Mouse (Mus musculus) right cerebral cortex, postnatal 14 days (tissue): ENCODE results near the gene Ptgr2.
A peak's percentile ranks its signal among the peaks of the same experiment; 100 is the strongest.
"Not testable (repeated sequence)": the region's sequence is repeated elsewhere in the genome, so short reads cannot be mapped to it uniquely, and the experiment has no call there.

ENCODE experiments used
- DNase-seq: peaks from one replicate; pipeline ENCODE4 v3.0.0; 2022

The Ptgr2 gene

DNA sequence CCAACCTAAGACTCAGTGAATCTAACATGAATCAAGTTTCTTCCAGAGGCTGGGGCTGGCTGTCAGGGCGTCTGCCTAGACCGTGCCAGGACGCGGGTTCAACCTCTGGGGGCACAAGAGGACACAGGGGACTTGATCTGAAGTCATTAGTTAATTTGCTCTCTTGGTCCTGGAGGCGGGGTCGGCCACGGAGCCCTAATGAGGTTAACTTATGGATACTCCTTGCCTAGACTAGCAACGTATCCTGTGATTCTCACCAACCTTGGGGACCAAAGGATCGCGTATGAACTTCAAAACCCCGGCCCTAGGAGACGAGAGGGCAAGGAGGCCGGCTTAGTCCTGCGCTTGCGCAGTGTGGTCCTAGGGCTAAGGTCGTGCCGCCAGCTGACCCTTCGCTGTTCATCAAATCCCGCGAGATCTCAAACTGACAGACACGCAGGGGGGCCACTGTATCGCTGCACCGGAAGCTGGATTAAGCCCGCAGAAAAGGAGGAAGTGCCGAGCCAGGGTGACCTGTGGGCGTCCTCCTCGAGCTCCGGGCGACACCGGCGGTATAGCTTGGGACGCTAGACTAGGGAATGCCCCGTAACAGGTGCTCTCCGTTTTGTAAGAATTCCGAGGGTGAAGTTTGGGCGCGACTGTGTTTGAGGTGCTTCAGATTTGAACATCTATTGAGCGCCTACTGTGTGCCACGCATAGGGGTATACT lies at the start of gene Ptgr2:
Gene Ptgr2 (plus strand): TSS at position 348 of the 708 bp plus-strand sequence.
- peak; percentile 90 for DNase-seq

DNA sequence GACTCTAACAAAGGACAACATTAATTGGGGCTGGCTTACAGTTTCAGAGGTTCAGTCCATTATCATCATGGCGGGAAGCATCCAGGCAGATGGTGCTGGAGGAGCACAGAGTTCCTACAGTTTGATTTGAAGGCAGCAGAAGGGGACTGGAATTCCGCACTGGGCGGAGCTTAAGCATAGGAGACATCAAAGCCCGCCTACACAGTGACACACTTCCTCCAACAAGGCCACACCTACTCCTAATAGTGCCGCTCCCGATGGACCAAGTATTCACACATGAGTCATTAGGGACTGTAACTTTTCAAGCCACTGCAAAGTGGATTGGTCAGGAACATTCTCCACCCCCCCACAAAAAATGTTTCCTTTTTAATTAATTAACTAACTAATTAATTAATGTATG lies 49.5 kb upstream of the Ptgr2 start:
- DNase-seq: no peak

DNA sequence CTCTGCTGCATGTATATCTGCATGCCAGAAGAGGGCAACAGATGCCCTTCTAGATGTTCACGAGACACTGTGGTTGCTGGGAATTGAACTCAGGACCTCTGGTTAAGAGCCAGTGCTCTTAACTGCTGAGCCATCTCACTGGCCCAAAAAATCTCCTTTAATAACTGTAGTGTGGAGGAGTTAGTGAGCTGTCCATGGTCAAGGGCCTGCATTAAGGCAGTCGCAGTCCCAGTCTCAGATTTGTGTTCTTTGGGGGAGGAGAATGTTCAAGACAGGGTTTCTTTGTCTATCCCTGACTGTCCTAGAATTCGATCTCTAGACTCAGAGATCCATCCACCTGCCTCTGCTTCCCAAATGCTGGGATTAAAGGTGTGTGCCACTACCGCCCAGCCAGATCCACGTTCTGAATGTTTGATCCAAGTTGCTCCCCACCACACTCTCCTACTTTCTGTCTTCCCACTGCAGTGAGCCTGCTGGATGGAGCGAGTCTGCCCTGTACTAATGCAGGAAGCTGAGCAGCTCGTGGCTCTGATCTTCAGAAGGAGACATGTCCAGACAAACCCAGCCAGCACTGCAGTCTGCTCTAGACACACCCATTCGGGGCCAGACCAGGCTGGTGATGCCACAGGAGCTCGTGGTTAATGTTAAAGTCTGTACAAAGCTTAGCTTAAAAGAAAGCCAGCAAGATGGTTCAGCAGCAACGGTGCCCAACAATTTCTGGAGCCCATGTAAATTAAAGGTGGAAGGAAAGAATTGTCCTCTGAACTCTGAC lies 48.9 kb upstream of the Ptgr2 start:
- DNase-seq: no peak

DNA sequence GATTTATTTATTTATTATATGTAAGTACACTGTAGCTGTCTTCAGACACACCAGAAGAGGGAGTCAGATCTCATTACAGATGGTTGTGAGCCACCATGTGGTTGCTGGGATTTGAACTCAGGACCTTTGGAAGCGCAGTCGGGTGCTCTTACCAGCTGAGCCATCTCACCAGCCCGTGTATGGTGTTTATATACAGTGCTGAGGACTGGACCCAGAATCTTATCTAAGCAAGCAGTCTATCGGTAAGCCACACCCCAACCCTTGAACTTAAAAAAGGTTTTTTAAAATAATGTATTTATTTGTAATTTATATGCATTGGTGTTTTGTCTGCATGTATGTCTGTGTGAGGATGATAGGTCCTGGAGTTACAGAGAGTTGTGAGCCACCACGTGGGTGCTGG lies 48.0 kb upstream of the Ptgr2 start:
- DNase-seq: not testable (repeated sequence)

DNA sequence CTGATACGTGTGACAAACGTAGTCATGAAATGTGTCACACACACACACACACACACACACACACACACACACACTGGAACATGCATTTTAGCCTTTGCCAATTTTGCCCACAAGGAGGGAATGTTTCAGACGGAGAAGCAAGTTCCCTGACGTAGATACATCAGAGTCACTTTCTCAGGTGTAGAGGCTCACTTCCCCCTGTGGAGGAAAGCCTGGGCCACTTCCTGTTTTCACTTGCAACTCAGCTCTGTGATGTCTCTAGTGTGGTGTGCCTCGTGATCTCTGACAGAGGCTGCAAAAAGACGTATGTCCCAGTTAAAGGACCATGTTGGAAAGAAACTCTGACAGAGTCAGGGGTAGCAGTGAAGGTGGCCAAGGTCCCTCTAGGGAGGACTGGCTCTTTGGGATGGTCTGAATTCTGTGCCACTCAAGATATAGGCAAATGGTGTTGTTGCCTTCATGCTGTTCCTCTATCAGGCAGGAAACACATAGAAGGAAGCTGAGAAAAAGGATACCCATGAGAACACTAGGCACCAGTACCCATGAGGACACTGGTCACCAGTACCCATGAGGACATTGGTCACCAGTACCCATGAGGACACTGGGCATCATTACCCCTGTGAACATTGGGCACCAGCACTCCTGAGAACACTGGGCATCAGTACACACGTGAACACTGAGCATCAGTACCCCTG lies 41.8 kb upstream of the Ptgr2 start:
- no peak for DNase-seq

DNA sequence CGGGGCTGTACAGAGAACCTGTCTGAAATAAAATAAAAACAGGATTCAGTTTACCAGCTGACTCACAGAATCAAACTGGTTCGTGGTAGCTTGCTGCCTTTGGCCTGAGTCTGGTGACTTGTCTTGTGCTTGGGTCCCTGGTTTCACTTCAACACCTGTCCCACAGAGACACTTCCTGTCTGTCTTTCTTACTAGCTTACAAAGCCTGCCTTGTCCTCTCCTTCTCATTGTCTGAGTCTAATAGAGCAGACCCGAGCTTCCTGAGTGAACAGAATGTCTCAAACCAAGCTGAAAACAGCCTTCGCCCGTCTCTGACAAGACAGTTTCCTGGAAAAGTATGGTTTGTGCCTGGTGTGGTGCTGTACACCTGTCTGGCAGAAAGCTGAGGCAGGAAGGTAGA lies 39.3 kb upstream of the Ptgr2 start:
- no peak for DNase-seq

DNA sequence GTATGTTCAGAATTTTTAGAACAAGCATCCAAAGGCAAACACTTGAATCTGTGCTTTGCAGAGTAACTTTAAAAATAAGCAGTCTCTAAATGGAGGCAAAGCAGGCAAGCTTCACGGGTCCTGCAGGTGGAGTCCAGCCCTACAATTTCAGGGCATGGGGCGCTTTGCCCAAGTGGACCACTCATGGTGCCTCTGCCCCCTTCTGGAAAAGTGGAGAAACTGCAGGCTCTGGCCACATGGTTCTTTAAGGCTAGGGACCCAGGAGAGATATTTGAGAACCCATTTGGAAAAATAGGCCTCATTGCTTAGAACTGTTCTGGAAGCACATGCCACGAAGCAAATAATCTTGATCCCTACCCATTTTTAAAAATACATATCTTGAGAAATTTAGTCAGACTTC lies 35.8 kb upstream of the Ptgr2 start:
- peak; percentile 49 for DNase-seq

DNA sequence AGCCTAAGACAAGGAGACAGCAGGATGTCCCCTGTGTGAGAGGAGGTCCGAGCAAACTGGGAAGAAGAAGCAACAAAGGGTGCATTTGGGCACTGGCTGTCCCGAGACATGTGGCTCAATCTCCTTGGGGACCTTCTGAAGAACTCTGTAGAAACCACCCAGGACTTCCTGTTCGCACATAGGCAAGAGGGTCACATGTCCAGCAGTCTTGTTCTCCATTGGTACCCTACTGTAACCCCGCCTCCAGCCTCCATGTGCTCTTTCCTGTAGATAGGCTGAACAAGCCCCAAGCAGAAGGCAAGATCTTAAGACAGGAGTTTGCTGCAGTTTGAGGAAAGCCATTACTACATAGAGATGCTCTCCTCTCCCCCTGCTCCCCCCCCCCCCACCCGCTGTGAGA lies 32.2 kb upstream of the Ptgr2 start:
- DNase-seq: no peak

DNA sequence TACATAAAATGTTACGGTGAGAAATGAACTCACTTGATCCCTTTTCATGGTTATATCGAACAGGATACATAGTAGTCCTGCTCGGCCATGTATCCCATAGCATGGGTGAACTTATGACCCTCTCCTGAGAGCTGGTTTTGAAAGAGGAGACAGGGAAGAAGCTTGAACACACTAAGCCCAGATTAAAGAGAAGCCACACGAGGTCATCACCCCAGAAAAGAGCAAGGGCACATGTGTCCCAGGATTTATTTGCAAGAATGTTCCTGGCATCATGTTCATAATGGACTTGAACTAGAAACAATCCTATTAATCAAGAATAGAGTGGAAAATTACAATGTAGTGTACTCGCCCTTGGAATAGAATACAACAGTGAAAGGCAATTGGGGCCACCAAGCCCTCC lies 30.1 kb upstream of the Ptgr2 start:
- DNase-seq: no peak

DNA sequence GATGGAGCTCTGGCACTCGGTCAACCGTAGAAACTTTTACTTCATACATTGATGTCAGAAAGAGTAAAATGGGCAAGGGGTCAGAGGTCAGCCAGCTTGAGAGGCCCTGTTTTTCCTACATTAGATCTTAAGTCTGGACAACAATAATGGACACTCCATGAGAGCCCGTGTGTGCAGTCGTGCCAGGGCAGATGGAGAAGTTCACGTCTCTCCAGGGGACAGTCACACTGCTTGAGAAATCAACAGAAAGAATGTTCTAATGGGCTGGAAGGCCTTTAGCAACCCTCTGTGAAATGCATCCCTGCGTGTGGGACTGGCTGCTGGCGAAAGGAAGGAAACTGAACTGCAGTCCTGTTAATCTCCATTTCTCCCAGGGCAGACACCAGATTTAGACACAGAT lies 24.7 kb upstream of the Ptgr2 start:
- no peak for DNase-seq

DNA sequence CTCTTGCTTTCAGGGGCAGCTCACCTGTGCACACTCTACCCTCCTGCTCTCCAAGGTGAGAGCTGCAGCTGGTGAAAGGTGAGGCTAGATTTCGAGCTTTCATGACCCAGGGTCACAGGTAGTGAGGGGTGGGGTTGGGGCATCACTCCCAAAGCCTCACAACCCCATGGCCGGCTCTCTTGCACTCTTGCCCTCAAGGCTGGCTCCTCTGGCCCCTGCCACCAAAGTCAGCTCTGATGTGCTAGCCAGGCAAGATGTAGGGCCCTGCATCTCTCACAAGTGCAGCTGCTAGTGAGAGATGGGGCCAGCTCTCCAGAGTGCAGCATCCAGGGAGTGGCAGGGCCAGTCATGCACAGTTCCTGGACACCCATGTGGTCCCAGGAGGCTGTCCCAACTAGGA lies 17.8 kb upstream of the Ptgr2 start:
- DNase-seq: no peak

DNA sequence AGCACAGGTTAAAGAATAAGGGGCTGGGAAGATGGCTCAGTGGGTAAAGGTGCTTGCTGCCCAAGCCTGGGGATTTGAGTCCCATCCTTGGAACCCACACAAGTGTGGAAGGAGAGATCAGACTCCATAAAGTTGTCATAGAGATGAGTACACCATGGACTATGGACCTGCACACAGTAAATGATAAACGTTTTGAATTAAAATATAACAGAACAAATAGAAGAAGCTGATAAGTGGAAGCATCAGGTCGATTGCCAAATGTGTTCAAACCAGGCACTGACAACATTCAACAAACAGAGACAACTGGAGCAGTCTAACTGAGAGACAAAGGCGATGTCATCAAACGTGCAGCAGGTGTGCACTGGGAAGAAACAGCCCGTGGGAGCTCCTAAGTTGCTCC lies 11.7 kb upstream of the Ptgr2 start:
- DNase-seq: no peak

DNA sequence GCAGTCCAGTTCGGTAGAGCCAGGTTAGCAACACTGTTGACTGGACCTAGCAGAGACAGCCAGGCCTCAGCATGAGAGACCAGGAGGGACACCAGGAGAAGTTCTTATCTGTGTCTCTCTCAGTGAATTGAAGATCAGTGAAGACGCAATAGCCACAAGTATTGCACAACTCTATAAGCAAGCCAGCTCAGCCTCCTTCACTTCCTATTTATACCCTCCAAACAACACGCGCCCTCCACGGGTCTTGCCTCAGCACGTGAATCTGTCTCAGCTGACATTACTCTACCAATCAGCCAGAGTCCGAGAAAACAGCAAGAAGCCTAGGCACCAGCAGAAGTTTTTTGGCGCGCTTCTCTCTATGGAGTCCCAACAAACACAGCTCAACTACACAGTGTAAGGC lies 9.7 kb upstream of the Ptgr2 start:
- no peak for DNase-seq

DNA sequence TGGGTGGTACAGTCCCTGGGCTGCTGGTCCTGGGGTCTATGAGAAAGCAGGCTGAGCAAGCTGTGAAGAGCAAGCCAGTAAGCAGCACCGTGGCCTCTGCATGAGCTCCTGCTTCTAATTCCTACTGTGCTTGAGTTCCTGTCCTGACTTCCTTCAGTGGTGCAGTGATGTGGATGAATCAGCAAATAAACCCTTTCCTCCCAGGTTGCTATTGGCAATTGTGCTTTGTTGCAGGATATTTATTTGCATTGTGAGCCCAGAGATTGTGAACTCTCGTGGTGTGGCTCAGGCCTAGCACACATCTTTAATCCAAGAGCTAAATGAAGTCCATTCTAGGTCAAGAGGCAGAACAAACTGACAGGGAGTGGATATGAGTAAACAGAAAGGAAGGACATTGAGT lies 8.7 kb upstream of the Ptgr2 start:
- no peak for DNase-seq

DNA sequence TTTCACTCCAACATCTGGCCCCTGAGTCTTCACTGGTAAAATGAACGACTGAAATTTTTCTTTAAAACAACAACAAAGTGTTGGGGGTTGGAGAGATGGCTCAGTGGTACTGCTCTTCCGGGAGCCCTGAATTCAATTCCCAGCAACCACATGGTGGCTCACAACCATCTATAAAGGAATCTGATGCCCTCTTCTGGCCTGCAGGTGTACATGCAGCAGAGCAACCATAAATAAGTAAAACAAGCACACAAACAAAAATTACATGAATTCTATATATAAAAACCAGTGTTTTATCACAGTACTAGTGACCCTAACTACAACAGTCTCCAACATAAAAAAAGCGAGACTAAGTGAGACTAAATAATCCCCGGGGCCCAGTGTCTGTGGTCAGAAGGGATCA lies 8.2 kb upstream of the Ptgr2 start:
- DNase-seq: no peak

DNA sequence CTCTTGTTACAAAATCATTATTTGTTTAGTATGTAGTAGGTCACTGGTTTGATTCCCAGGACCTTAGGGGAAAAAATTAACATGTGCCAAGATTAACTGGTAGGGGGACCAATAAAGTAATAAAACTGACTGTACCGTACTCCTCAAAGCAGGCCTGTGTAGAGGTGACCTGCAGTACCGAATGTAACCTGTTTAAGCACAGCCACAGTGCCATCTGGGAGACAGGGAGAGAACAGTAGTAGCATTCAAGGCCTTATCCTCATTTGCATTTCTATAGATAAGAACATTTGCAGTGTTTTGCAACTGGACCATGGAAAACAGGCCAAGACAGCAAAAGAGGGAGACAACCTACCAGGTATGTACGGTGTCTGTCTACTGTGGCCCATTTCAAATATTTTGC lies 7.2 kb upstream of the Ptgr2 start:
- DNase-seq: no peak

DNA sequence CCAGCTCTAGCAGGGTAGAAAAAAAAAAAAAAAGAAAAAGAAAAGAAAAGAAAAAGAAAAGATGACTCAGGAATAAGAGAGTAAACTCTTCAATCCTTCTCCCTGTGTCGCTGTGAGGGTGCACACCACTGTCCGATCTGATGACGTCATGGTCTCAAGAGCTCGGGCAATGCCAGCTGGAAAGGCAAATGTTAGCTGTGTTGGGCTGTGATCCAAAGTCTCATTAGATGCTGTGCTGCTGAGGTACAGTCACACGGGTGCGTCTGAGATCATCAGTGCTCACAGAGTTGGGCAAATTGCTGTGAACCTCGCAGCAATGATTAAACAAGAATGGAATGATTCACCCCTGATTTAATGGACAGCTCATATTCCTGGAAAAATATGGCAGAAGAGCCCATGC lies 6.1 kb upstream of the Ptgr2 start:
- DNase-seq: no peak

DNA sequence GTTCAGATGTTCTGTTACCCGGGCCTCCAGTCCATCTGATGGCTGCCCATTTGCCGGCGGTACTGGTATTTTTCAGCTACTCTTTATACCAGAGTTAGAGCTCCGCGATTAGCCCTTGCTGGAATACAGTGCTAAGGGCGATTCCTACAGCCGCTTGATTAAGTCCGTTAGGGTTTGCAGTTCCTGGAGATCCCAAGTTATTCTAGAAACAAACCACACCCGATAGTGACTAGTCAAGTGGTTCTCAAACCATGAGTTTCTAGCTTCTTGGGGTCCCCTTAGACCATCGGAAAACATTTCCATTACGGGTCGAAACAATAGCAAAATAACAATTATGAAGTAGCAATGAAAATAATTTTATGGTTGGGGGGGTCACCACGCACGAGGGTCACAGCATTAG lies 641 bp upstream of the Ptgr2 start:
- DNase-seq: no peak

DNA sequence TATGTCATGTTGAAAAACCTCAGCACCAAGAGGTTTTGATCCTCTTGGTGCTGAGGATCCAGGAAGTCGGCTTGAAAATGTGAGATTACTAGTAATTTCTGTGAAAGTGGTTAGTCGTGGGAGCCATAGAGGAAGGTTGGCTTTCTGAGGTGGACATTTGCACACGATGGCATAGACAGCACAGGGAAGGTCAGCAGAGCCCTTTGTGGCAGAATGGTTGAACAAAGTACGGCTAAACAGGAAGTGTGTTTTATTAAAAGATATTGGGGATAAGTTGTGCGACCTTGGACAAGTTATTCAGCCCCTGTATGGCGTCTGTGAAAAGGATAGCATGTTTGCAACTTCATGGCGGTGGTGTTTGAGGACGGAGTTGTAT lies 549 bp downstream of the Ptgr2 start:
- DNase-seq: no peak

DNA sequence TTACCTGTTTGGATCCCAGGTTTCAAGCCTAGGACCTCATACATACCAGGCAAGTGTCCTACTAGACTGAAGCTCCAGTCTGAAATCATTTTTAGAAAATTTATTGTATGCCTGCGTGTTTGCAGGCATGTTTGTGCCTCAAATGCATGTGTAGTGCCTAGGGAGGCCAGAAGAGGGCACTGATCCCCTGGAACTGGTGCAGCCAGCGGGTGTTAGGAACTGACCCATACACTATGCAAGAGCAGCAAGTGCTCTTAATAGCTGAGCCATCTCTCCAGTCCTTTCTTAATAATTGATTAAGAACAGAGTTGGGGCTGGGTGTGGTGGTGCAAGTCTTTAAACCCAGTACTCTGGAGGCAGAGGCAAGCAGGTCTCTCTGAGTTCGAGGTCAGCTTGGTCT lies 3.4 kb downstream of the Ptgr2 start:
- peak; percentile 22 for DNase-seq

DNA sequence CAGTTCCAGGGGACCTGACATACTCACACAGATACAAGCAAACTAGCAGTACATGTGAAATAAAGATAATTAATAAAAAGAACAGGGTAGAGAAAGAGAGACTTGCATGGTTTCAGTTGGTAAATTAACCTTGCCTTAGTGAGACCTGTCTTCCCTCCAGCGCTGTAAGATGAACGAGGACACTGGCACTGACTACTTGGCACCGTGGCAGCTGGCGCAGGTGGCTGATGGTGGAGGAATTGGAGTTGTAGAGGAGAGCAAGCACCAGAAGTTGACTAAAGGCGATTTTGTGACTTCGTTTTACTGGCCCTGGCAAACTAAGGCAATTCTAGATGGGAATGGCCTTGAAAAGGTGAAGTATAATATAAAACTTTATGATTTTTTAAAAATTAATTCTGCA lies 12.8 kb downstream of the Ptgr2 start:
- DNase-seq: no peak

DNA sequence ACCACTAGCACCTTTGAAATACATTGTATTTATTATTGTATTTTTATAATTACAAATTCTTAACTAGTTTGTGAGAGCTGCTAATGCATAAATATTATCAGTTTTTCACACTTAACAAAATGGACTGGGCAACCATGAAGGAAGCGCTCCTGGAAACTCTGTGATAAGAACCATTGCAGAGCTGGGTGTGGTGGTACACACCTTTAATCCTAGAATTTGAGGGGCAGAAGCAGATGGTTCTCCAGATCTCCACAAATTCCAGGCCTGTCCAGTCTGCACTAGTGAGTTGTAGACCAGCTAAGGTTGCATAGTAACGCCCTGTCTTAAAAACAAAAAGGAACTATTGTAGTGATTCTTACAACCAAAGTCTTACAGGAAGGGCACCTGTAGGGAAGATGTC lies 14.2 kb downstream of the Ptgr2 start:
- no peak for DNase-seq

DNA sequence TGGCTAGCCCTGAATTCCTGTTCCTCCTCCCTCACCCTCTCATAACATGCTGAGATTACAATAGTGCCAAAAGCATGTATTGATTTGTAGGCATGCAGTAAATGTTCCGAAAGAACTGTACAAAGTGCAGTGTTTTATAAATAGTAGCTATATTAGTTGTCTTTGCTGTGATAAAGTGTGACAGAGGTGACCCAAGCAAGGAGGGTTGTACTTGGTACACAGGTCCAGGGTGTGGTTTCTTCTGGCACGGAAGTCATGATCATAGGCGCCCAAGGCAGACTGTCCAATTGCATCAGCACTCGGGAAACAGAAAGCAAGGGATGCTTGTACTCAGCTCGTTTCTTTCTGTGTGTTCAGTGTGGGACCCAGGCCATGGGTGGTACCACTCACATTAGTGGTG lies 19.1 kb downstream of the Ptgr2 start:
- no peak for DNase-seq

DNA sequence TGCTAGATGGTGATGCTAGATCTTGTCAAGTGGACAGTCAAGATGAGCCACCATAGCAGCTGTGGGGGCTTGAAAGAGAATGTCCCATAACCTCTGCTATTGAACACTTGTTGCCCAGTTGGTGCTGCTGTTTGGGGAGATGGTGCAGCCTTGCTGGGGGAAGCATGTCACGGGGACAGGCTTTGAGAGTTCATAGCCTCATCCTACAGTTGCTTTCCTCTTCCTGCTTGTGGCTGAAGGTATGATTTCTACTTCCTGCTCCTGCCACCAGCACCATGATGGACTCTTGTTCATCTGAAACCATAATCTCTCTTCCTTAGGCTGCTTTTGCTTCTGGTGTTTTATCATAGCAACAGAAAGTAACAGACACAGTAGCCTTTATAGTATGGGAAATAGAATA lies 19.5 kb downstream of the Ptgr2 start:
- DNase-seq: no peak
